Mouse (Mus musculus): ENCODE data around the gene Taf8.

DNA sequence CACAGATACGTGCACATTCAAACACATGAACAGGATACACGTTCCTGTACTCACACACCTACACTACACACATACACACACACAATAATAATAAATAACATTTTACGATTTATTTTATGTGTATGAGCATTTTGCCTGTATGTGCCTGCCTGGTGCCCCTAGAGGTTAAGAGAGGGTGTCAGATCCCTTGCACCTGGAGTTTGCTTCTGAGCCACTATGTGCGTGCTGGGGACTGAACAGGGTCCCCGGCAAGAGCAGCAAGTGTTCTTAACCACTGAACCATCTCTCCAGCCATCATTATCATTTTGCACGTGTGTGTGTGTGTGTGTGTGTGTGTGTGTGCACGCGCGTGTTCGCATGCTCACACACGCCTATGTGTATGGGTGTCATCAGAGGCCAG is 27.5 kb upstream of the Taf8 start:
- no peak for TF ChIP-seq POLR2A (IDR thresholded peaks at IDR 0.05; ENCODE audit: low read depth, low read length)
- no peak for TF ChIP-seq CTCF (IDR thresholded peaks at IDR 0.05; ENCODE audit: extremely low read depth, insufficient read depth, insufficient read length, insufficient replicate concordance)

Data from spleen, adult 2 months (tissue).